ENCODE assay signal across 9 mouse cellular contexts in the genomic region with DNA sequence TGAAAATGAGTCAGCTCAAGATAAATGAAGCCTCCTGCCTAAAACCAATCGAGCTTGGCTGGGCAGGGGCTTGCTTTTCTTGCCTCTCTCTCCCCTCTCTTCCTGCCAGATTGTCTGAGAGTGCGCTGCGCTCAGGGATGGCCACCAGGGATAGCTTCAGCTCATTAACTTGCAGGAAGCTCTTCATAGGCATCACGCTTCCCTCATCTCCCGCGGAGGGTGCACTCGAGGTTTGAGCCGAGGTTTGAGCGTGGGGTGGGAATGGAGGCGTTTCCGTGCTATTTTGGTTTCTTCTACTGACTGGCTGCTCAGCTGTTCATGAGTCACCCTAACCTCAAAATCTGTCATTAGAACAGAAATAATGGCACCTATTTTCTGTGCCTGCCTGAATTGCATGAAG.
DNase-seq lines count a peak whose midpoint lies in the region; ATAC-seq lines count a peak whose summit lies in the region.
"Had no signal": no experiment of that assay in that cellular context is flagged by ENCODE, and none has a peak within 500 bp of the region (broad histone marks: within the 10 kb centered on the region; RNA-seq: fewer than 3 reads in every experiment).

No protein-coding gene starts in this region.

- no peaks in the 10 kb centered on the region for H3K9me3 ChIP-seq in hindbrain, embryonic 11.5 days (ENCODE audit: control insufficient read depth, low read length)
- H3K9me3 ChIP-seq in hindbrain, embryonic 10.5 days: no peaks in the 10 kb centered on the region
- H3K9me3 ChIP-seq in heart, embryonic 16.5 days (replicated peaks; ENCODE audit: control insufficient read depth, low read length): no peaks in the 10 kb centered on the region

- ATAC-seq in hindbrain, embryonic 11.5 days (ENCODE audit: low FRiP score): peak; percentile 59; the same call in 1 of the 2 replicates
- no peak; the same call in 1 of the 2 replicates for ATAC-seq in heart, embryonic 16.5 days (replicated peaks; ENCODE audit: extremely low read depth, insufficient read depth, low FRiP score)

- 0 out of 2 replicates have a peak overlapping the region, but pooled peaks have one; percentile 6 for H3K4me2 ChIP-seq in hindbrain, embryonic 11.5 days (replicated peaks; ENCODE audit: low read depth, low read length)
- peak overlapping the region; percentile 49 for H3K4me2 ChIP-seq in heart, embryonic 16.5 days (ENCODE audit: low read depth, low read length)

- H3K9ac ChIP-seq in hindbrain, embryonic 11.5 days (ENCODE audit: low read depth, low read length): no peak overlapping the region
- 0 out of 2 replicates have a peak overlapping the region, but pooled peaks have one; percentile 24 for H3K9ac ChIP-seq in heart, embryonic 16.5 days (ENCODE audit: low read length)

- H3K27ac ChIP-seq in hindbrain, embryonic 11.5 days (ENCODE audit: low read depth, low read length): no peak overlapping the region
- no peak overlapping the region for H3K27ac ChIP-seq in hindbrain, embryonic 10.5 days
- H3K27ac ChIP-seq in heart, embryonic 16.5 days (ENCODE audit: low read length): no peak overlapping the region

- H3K4me1 ChIP-seq in hindbrain, embryonic 11.5 days (replicated peaks; ENCODE audit: control insufficient read depth, insufficient read depth, low read length): no peaks in the 10 kb centered on the region
- peaks cover 4% of the 10 kb centered on the region; the same call in 1 of the 2 replicates for H3K4me1 ChIP-seq in hindbrain, embryonic 10.5 days (replicated peaks)
- H3K4me1 ChIP-seq in heart, embryonic 16.5 days (ENCODE audit: control insufficient read depth, insufficient read depth, low read length): peaks cover 7% of the 10 kb centered on the region

- no peaks in the 10 kb centered on the region for H3K27me3 ChIP-seq in hindbrain, embryonic 11.5 days (ENCODE audit: control insufficient read depth, insufficient read depth, low read length)
- no peaks in the 10 kb centered on the region for H3K27me3 ChIP-seq in hindbrain, embryonic 10.5 days (ENCODE audit: insufficient read depth, poor library complexity, severe bottlenecking)
- H3K27me3 ChIP-seq in heart, embryonic 16.5 days (ENCODE audit: control insufficient read depth, insufficient read depth, low read length): no peaks in the 10 kb centered on the region

- H3K36me3 ChIP-seq in hindbrain, embryonic 11.5 days (ENCODE audit: control insufficient read depth, insufficient read depth, low read length): no peaks in the 10 kb centered on the region
- H3K36me3 ChIP-seq in hindbrain, embryonic 10.5 days: no peaks in the 10 kb centered on the region
- no peaks in the 10 kb centered on the region for H3K36me3 ChIP-seq in heart, embryonic 16.5 days (ENCODE audit: control insufficient read depth, insufficient read depth)
- H3K36me3 ChIP-seq: G1E had no signal

- 41% methylated on average over 11 of the region's 11 CpGs for WGBS in hindbrain, embryonic 11.5 days
- 46% methylated on average over 11 of the region's 11 CpGs for WGBS in hindbrain, embryonic 10.5 days
- 9% methylated on average over 11 of the region's 11 CpGs for WGBS in heart, embryonic 16.5 days

- no peak overlapping the region for H3K4me3 ChIP-seq in hindbrain, embryonic 11.5 days (ENCODE audit: low read depth, low read length)
- no peak overlapping the region for H3K4me3 ChIP-seq in hindbrain, embryonic 10.5 days
- H3K4me3 ChIP-seq in heart, embryonic 16.5 days (ENCODE audit: low read length): no peak overlapping the region

- peak; percentile 14 for DNase-seq in hindbrain, embryonic 11.5 days (ENCODE audit: low spot score)
- DNase-seq in hindbrain, embryonic 10.5 days (ENCODE audit: low spot score): no peak
- DNase-seq in ZHBTc4 (ENCODE audit: low read depth, low spot score): peak; percentile 27
- peak; percentile 34 for DNase-seq in embryo, embryonic 11 days
- peak; percentile 79 to 90 for DNase-seq in left cerebral cortex, adult 18-20 months (ENCODE audit: low spot score in 2 of 2)
- DNase-seq in retina, postnatal 1 day: peak; percentile 56
- no peak for DNase-seq in urinary bladder, postnatal 4 days (ENCODE audit: low spot score in 2 of 2)

Comparison
In these comparisons a context has a peak if more than half of its experiments do, and no peak if none do; other contexts are left out.
1. DNase-seq: peak in hindbrain, embryonic 11.5 days (single experiment), ZHBTc4 (single experiment), embryo, embryonic 11 days (single experiment), left cerebral cortex, adult 18-20 months (2 of 2) and retina, postnatal 1 day (single experiment); none in hindbrain, embryonic 10.5 days (single experiment) and urinary bladder, postnatal 4 days (0 of 2).